22 mouse cellular contexts compared by ENCODE assay signal in genomic region chr14:48852061-48852460, GRCm38 (mm10).
"Had no signal": no experiment of that assay in that cellular context is flagged by ENCODE, and none has a peak within 500 bp of the region (broad histone marks: within the 10 kb centered on the region; RNA-seq: fewer than 3 reads in every experiment).

No protein-coding gene starts in this region.

- H3K4me1 ChIP-seq: heart, embryonic 13.5 days; heart, embryonic 15.5 days; kidney, embryonic 15.5 days; limb, embryonic 15.5 days had no signal

- H3K36me3 ChIP-seq: heart, embryonic 13.5 days; heart, embryonic 15.5 days; hindbrain, embryonic 13.5 days; hindbrain, embryonic 15.5 days; kidney, embryonic 15.5 days; limb, embryonic 13.5 days; limb, embryonic 15.5 days had no signal

- H3K9ac ChIP-seq: heart, embryonic 15.5 days; hindbrain, embryonic 15.5 days; kidney, embryonic 15.5 days; limb, embryonic 13.5 days; limb, embryonic 15.5 days had no signal

- DNase-seq: gastrocnemius, postnatal 14 days; gastrocnemius, postnatal 36 days; heart, adult 2 months; heart, postnatal 14 days; heart, postnatal 36 days; kidney, adult 11 months; kidney, adult 2 months; kidney, adult 9 months; kidney, postnatal 14 days; kidney, postnatal 36 days; layer of hippocampus, postnatal 36 days; left cerebral cortex, postnatal 4 days had no signal

- H3K9me3 ChIP-seq: heart, embryonic 13.5 days; heart, embryonic 15.5 days; hindbrain, embryonic 13.5 days; hindbrain, embryonic 15.5 days; kidney, embryonic 15.5 days; limb, embryonic 13.5 days; limb, embryonic 15.5 days had no signal

- H3K27ac ChIP-seq: heart, adult 2 months; heart, embryonic 13.5 days; heart, embryonic 15.5 days; hindbrain, embryonic 13.5 days; hindbrain, embryonic 15.5 days; hindbrain, postnatal 0 days; kidney, embryonic 15.5 days; kidney, postnatal 0 days; limb, embryonic 13.5 days; limb, embryonic 15.5 days had no signal

- ATAC-seq: hindbrain, postnatal 0 days; intestine, embryonic 16.5 days had no signal

- H3K4me3 ChIP-seq: heart, adult 2 months; hindbrain, embryonic 15.5 days had no signal
